Mouse (Mus musculus): ENCODE data around the gene Hoxd4. TPM values are rescaled to one million over a fixed set of nuclear protein-coding genes. Genes with fewer than 3 reads are reported as not detected.

Hoxd4 gene
- polyA plus RNA-seq, 1 experiment from 2014 or later: 0.78 TPM

MicroRNAs encoded within 50 kb of the gene (microRNA counts, 519-probe panel; counts per million panel counts)
- 5,974 counts per million, percentile 70 among the panel's probes with 10 or more counts for microRNA mmu-miR-10b

Small RNA genes lying within 50 kb of the gene (microRNA-seq; reads per million reads assigned to microRNA genes)
- gene Gm44463 (not detected), gene Mir10b (21,806 reads per million, percentile 97 among the genes with 10 or more reads in this experiment)

Other genes starting within 250 kb of the Hoxd4 start
- gene Lnpk, start 132.5 kb upstream of the Hoxd4 start, polyA plus RNA-seq (2016; fragmentation: Nextera tagmentation; extraction: Ambion mirVana): 80.8 and 90.7 TPM in 2 replicates
- 6.8 and 8.3 TPM in 2 replicates for gene Evx2, start 52.4 kb upstream of the Hoxd4 start, polyA plus RNA-seq (2016; fragmentation: Nextera tagmentation; extraction: Ambion mirVana)
- gene Hoxd13, start 43.6 kb upstream of the Hoxd4 start, polyA plus RNA-seq (2016; fragmentation: Nextera tagmentation; extraction: Ambion mirVana): 81.8 and 88.0 TPM in 2 replicates
- gene Hoxd12, start 36.9 kb upstream of the Hoxd4 start, polyA plus RNA-seq (2016; fragmentation: Nextera tagmentation; extraction: Ambion mirVana): 113 and 130 TPM in 2 replicates
- 55.4 and 62.0 TPM in 2 replicates for gene Hoxd11, start 32.4 kb upstream of the Hoxd4 start, polyA plus RNA-seq (2016; fragmentation: Nextera tagmentation; extraction: Ambion mirVana)
- 39.5 and 42.0 TPM in 2 replicates for gene Hoxd10, start 20.0 kb upstream of the Hoxd4 start, polyA plus RNA-seq (2016; fragmentation: Nextera tagmentation; extraction: Ambion mirVana)
- 17.8 and 19.2 TPM in 2 replicates for gene Hoxd9, start 14.2 kb upstream of the Hoxd4 start, polyA plus RNA-seq (2016; fragmentation: Nextera tagmentation; extraction: Ambion mirVana)
- gene Hoxd8, start 7.3 kb upstream of the Hoxd4 start, polyA plus RNA-seq (2016; fragmentation: Nextera tagmentation; extraction: Ambion mirVana): 7.5 and 7.8 TPM in 2 replicates
- gene Hoxd3, start within 50 bp of the Hoxd4 start, polyA plus RNA-seq (2016; fragmentation: Nextera tagmentation; extraction: Ambion mirVana): 1.4 and 1.5 TPM in 2 replicates
- 0.38 and 0.51 TPM in 2 replicates for gene Gm28230, start 14.8 kb downstream of the Hoxd4 start, polyA plus RNA-seq (2016; fragmentation: Nextera tagmentation; extraction: Ambion mirVana)
- gene Hoxd1, start 51.1 kb downstream of the Hoxd4 start, polyA plus RNA-seq (2016; fragmentation: Nextera tagmentation; extraction: Ambion mirVana): 0.41 and 0.43 TPM in 2 replicates
- 110 and 114 TPM in 2 replicates for gene Mtx2, start 113.9 kb downstream of the Hoxd4 start, polyA plus RNA-seq (2016; fragmentation: Nextera tagmentation; extraction: Ambion mirVana)